Mouse (Mus musculus) G1E-ER4 (cell line): ENCODE data around the gene Rbms3. TPM values are rescaled to one million over a fixed set of nuclear protein-coding genes. Genes with fewer than 3 reads are reported as not detected.

Source experiments
- GATA1 ChIP-seq: IDR thresholded peaks from one replicate; pipeline ENCODE4 v1.8.0; 2012; ENCODE audit warnings: low read length, inconsistent platforms
- polyA plus RNA-seq: library from polyadenylated mRNA; stranded (reverse); fragments of >175 nt; gene quantifications from 2 replicates; pipeline ENCODE4 v1.2.3, GENCODE M21; 2012

Gene Rbms3
- polyA plus RNA-seq, 1 experiment: not detected

DNA sequence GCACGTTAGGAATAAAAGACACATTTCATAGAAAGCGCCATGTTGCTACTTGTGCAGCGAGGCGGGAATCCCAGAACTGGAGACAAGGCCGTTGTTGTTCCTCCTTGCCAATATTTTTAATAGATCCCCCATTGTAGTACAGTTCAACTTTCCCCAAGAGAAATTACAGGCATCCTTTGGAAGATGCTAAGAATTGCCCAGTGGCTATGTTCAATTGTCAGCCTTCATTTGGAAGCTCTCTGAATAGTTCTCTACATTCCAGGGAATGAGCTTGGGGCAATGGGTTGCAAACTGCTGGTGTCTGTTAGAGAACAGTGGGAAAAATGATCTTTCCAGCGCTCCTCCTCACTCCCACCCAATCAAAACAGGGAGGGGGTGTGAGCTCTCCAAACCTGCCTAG, 541.4 kb downstream of the Rbms3 start:
- no peak for TF ChIP-seq GATA1

DNA sequence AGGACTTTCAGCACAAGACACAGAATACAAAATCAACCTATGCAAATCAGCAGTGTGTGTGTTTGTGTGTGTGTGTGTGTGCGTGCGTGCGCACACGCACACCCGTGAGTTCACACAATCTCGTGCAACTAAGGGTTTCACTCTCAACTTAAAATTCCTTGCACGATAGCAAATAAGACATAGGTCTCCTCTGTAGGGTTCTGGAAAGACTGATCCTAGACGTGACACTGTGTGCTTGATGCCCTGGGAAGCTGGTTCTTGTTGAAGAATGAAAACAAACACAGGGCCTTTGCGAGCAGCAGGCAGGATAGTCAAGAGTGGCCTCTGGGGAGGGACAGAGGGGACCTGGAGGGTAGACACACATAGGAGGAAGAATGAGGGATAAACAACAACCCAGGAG, 544.0 kb downstream of the Rbms3 start:
- TF ChIP-seq GATA1: no peak

DNA sequence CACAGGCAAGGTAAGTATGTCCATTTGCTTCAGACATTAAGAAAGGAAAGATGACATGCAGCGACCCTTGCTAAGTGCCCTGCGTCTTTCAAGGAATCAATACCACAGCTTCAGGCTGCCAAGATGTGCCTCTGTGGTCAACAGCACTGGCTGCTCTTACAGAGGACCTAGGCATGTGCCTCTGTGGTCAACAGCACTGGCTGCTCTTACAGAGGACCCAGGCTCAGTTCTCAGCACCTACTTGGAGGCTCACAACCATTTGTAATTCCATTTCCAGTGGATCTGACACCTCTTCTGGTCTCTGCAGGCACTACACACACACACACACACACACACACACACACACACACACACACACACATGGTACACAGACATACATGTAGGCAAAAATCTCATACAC, 545.2 kb downstream of the Rbms3 start:
- no peak for TF ChIP-seq GATA1

DNA sequence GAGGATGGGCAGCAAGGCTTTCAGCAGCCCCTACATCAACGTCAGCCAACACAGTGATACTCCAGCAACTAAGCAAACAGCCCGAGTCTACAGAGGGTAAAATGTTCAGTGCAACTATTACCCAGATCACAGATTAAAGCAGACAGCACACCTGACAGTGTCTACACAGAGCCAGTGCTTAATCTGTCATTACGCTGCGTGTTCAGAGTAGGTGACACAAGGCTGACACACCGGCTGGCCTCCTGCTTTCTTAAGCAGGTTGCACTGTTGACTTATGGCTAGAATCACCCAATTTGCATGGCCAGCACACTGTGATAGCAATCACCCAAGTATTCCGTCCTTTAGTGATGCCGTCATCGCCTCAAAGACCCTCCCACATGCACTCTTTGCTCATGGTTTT, 550.2 kb downstream of the Rbms3 start:
- TF ChIP-seq GATA1: no peak

DNA sequence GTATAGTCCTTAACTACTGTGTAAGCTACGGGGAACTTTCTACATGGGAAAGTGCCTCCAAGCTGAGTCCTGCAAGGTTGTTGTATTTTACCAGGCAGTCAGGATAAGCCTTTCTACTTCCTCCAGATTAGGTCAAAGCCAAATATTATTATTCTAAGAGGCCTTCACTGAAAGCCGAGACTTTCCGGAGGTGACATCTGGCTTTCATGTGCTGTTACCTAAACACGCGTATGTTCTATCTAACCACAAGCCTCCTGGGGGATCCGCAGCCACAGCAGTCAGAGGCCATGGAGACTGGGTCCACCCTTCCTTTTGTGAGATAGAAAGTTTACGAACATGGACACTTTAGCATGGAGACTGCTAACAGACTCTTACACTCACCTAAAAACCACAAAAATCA, 552.2 kb downstream of the Rbms3 start:
- TF ChIP-seq GATA1: no peak

DNA sequence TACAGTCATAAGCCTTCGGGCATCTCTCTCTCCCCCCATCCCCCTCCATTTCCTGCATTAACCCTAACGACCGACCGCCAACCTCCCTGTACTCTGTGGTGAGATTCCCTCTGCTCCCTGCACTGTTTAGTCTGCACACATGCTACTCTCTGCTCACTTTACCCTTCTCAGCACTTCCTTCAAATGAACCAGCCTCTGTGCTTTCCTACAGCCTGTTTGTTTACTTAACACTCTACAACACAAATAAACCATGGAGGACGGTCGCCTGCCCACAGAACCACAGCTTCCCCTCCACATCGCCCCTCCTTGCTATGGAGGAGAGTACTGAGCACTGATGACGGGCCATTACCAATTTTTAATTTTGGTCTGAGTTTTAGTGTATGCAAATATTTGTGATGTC, 552.9 kb downstream of the Rbms3 start:
- TF ChIP-seq GATA1: no peak

DNA sequence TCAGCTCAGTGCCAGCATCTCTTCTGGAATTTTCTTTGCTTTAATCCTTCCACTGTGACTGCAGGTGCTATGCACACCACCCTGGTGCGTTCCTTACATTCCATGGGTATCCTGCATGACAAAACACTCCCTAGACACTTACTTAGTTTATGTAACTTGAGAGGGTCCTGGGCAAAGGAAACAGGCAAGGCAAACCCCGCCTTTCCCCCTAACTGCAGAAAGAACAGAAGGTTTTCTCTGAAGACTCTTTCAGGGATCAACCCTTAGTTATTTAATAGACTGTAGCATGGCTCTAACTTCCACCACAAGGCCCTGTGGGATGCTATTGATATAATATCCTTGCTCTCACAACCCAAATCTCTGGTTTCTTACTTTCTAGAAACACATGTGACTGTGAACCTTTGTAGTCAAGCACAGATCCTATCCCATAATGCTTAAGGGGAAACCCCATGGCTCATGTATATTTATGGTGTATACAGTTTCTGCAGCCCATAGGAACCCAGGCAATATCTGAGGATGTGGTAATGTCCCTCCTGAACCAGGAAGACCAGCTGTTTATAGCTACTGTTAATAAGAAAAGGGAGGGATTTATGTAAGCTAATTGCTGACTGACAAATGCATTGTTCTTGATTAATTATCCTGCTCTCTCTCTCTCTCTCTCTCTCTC, 557.1 kb downstream of the Rbms3 start:
- no peak for TF ChIP-seq GATA1

DNA sequence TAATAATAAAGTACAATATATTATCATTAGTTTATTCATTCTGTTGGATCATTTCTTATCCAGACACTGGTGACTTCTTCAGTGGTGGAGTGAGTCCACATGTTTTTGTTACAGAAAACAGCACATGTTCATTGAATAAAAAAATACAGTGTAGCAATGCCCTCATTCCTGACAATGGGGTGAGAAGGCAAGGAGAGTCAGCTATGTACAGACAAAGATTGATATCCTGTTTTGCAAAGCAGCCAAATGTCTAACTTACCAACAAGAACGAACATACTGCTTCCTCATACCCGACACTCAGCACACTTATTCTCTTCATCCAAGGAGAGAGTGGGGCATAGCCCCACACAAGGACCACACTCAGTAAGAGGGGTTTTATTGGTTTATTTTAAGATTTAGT, 559.1 kb downstream of the Rbms3 start:
- no peak for TF ChIP-seq GATA1

DNA sequence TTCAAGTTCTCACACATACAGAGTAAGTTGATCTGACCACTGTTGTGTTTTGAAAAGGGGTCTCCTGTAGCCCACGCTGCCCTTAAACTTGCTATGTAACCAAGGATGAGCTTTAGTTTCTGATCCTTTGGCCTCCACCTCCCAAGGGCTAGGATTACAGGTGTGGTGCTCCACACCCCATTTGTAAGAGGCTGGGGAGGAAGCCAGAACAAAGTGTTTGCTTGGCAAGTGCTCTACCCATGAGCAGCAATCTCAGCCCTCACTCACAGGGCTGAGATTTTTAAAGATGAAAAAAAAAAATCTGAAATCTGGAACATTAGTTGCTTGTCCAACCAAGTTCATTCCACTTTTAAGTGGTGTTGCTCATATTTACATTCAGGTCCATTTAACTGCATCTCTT, 560.5 kb downstream of the Rbms3 start:
- no peak for TF ChIP-seq GATA1

DNA sequence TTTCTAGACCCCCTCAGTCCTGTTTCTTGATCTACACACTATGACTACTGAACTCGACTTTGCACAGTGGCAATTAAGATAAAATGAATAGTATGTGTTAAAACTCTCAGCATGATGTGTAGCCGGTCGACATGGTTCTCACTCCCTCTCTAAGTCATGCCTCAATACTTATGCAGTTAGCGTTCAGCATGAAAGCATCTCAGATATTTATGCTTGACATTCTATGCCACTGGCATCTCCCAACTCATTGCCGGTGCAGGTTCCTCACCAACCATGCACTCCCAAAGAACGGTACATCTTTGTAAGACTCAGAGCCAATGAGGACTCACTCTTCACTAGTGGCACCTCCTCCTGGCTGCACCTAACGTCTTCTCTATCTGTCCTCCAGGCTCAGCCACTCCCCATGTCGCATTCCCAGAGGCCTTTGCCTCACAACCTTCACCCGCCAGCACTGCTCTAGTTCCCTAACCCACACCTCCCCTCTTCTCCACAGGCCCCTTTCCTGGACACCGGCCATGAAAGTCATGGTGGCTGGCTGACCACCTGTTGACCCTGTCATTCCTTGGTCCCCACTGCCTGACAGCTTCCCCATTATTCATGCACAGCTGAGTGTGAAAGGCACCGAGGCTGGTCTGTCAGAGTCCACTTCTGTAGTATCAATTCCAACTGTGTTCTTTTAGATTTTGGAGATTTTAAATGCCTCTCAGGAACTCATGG, 561.9 kb downstream of the Rbms3 start:
- TF ChIP-seq GATA1: no peak

DNA sequence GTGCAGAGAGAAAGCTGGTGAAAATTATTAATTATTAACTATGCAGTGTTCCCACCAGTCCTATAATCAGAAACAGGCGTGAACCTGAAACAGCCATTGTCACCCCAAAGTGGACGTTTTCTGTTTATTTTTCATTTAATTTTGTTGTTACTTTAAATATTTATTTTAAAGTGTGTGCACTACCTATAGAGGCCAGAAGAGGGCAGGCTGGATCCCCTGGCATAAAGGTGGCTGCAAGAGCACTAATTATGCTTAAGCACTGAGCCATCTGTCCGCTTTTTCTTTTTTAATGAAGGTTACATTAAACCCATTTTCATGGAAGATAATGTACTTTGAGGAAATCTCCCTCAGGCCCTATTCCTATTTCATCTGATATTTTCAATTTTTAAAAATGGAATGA, 563.2 kb downstream of the Rbms3 start:
- TF ChIP-seq GATA1: no peak

DNA sequence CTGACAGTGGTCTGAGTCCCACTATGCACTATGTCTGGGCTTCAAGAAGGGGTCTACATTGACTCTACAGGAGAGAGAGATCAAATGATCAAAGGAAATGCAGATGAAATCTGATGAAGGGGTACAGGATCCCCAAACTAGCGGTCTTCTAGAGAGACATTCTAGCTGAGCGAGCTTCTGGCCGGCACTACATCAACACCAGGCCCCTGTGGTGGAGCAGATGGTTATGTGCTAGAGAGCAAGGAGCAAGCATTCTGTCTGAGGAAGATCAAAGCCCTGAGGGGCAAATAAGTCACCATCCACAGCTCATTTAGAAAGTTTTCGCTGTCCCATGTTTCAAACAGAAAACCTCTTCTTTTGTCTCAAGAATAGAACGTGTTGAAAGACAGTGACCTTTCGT, 564.1 kb downstream of the Rbms3 start:
- TF ChIP-seq GATA1: no peak

DNA sequence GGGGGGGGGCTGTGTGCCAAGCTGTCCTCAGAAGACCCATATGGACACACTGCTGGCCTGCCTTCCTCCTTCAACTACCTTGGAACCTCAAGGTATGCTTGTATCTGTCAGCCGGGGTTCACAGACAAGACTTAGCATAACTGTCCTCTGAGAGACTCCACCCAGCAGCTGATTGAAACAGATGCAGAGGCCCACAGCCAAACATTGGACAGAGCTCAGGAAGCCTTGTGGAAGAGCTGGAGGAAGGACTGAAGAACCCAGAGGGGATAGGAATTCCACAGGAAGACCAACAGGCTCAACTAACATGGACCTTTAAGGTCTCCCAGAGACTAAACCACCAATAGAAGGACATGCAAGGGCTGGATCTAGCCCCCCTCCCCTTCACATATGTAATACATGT, 570.1 kb downstream of the Rbms3 start:
- TF ChIP-seq GATA1: no peak

DNA sequence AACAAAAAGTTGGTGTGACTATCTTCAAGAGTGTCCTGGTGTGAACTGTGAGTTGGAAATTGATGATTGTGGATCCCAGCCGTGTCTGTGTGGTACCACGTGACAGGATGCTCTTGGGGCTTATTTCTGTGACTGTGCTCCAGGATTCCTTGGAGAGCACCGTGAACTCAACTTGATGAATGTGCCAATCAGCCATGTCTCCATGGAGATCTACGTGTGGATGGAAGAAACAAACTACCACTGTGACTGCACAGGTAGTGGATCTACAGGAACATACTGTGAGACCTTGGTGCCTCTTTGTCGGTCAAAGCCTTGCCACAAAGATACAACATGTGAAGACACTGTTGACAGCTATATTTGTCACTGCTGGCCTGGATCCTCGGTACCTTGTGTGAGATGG, 570.6 kb downstream of the Rbms3 start:
- no peak for TF ChIP-seq GATA1

DNA sequence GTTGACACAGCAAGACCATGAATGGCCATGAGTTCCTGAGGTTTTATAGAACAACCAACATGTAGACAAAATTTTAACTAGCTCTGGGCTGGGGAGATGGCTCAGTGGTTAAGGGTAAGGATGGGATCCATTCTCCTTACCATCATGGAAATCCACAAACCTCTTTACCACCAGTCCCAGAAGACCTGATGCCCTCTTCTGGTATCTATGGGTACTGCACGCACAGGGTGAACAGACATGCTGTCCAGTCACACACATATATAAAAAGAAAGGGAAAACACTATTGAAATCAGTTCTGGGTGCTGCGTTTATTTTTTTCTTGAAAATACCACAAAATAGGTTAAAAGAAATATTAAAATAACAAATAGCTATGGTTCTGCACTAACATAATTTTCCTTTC, 577.8 kb downstream of the Rbms3 start:
- no peak for TF ChIP-seq GATA1

DNA sequence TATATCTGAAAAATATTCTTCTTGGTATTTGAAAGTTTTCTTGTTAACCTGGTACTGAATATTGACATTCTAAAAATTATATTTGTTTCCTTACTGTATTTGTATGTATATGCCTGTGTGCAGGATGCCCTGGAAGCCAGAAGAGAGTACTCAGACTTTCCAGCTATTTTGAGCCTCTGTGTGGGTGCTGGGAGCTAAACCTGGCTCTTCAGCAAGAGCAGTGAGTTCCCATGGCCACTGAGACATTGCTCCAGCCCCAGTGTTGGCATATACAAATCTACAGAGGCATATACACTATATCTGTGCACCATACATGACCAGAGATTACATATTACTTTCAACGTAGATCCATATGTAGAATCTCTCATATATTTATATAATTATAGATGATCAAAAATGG, 581.1 kb downstream of the Rbms3 start:
- no peak for TF ChIP-seq GATA1

DNA sequence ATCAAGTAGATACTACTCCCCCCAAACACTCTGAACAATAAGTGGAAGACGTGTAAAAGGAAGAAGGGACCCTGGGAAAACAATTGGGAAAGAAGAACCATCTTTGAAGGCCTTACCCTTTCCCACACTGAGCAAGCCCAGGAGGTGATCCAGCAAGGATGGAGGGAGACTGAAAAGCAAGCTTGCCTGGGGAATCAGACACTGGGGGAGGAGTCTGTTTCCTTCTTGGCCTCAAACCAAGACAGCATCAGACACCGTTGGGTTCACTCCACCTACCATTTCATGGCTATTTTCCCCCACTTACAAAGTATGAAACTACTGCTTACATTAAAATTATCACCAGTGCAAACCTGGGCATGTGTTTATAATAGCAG, 587.7 kb downstream of the Rbms3 start:
- TF ChIP-seq GATA1: no peak
